Comparison of ENCODE assay signal across 9 mouse cellular contexts in genomic region chr9:63462296-63462695, GRCm38 (mm10).
DNase-seq lines count a peak whose midpoint lies in the region; ATAC-seq and TF ChIP-seq lines count a peak whose summit lies in the region.
"Had no signal": no experiment of that assay in that cellular context is flagged by ENCODE, and none has a peak within 500 bp of the region (broad histone marks: within the 10 kb centered on the region; RNA-seq: fewer than 3 reads in every experiment).

No protein-coding gene starts in this region.

- no peak overlapping the region for H3K4me3 ChIP-seq in E14TG2a.4 (replicated peaks; ENCODE audit: low read length)
- H3K4me3 ChIP-seq in lung, postnatal 0 days (ENCODE audit: low read depth, low read length), result no peak overlapping the region
- H3K4me3 ChIP-seq: midbrain, embryonic 12.5 days had no signal

- WGBS in large intestine, adult 2 months, result 61% methylated on average over 2 of the region's 2 CpGs
- WGBS in lung, postnatal 0 days, result 44% methylated on average over 2 of the region's 2 CpGs

- H3K9ac ChIP-seq in lung, postnatal 0 days (replicated peaks; ENCODE audit: low read depth), result no peak overlapping the region
- H3K9ac ChIP-seq: midbrain, embryonic 12.5 days had no signal

- no peak overlapping the region for H3K27ac ChIP-seq in lung, postnatal 0 days (ENCODE audit: low read length)
- H3K27ac ChIP-seq: midbrain, embryonic 12.5 days had no signal

- H3K9me3 ChIP-seq in E14TG2a.4 (ENCODE audit: low read length), result no peaks in the 10 kb centered on the region
- no peaks in the 10 kb centered on the region for H3K9me3 ChIP-seq in lung, postnatal 0 days (ENCODE audit: low read length)
- H3K9me3 ChIP-seq: midbrain, embryonic 12.5 days had no signal

- no peak; the same call in 1 of the 2 replicates for ATAC-seq in cerebellum, adult (ENCODE audit: insufficient number of reproducible peaks, low FRiP score, low TSS enrichment)
- ATAC-seq in lung, postnatal 0 days, result no peak

- peak; percentile 65 for DNase-seq in cerebellum, adult 11 months
- peak; percentile 65 for DNase-seq in c-Kit-positive CD71-negative TER-119-negative erythroid progenitor cells, embryonic 14.5 days (ENCODE audit: low read depth)
- peak; percentile 35 to 95 for DNase-seq in frontal cortex, adult 2 months (ENCODE audit: extremely low spot score in 1 of 2, low spot score in 1 of 2)
- peak; percentile 52 for DNase-seq in large intestine, adult 2 months (ENCODE audit: low read depth, low spot score)
- peak; percentile 69 for DNase-seq in lung, postnatal 0 days (ENCODE audit: low spot score)
- peak; percentile 53 for DNase-seq in skeletal muscle tissue, adult 2 months (ENCODE audit: low read depth, low spot score)

- no peak for TF ChIP-seq EP300 in lung, postnatal 0 days (IDR thresholded peaks at IDR 0.05)

- H3K4me1 ChIP-seq in E14TG2a.4 (replicated peaks; ENCODE audit: low read depth, low read length), result no peaks in the 10 kb centered on the region
- H3K4me1 ChIP-seq in lung, postnatal 0 days (ENCODE audit: insufficient read depth, low read depth, low read length), result no peaks in the 10 kb centered on the region
- H3K4me1 ChIP-seq: midbrain, embryonic 12.5 days had no signal

- H3K36me3 ChIP-seq in E14TG2a.4 (ENCODE audit: insufficient read depth, low read length), result no peaks in the 10 kb centered on the region
- no peaks in the 10 kb centered on the region for H3K36me3 ChIP-seq in lung, postnatal 0 days (ENCODE audit: insufficient read depth, low read length)
- H3K36me3 ChIP-seq: midbrain, embryonic 12.5 days had no signal

- TF ChIP-seq CTCF in E14TG2a.4 (conservative IDR thresholded peaks at IDR 0.05; ENCODE audit: low read length), result peak; percentile 84
- TF ChIP-seq CTCF in lung, postnatal 0 days (IDR thresholded peaks at IDR 0.05), result peak; percentile 87

- no peaks in the 10 kb centered on the region for H3K27me3 ChIP-seq in E14TG2a.4 (ENCODE audit: insufficient read depth, low read length)
- peaks cover 3% of the 10 kb centered on the region; the same call in 1 of the 2 replicates for H3K27me3 ChIP-seq in lung, postnatal 0 days (replicated peaks; ENCODE audit: insufficient read depth, low read length)
- H3K27me3 ChIP-seq: midbrain, embryonic 12.5 days had no signal

- H3K4me2 ChIP-seq in lung, postnatal 0 days (replicated peaks; ENCODE audit: low read depth, low read length), result no peak overlapping the region
- H3K4me2 ChIP-seq: midbrain, embryonic 12.5 days had no signal
